Mouse (Mus musculus) bone marrow macrophage, adult 2 months (primary cell): ENCODE results near the gene Tarbp1.

ENCODE experiments used
- CTCF ChIP-seq: IDR thresholded peaks from 2 replicates; pipeline ENCODE4 v1.5.1; 2012; ENCODE audit warnings: low read depth, mild to moderate bottlenecking, low read length, moderate library complexity
- POLR2A ChIP-seq: IDR thresholded peaks from 2 replicates; pipeline ENCODE4 v1.6.1; 2012; ENCODE audit warnings: mild to moderate bottlenecking, low read depth, low read length, borderline replicate concordance

DNA sequence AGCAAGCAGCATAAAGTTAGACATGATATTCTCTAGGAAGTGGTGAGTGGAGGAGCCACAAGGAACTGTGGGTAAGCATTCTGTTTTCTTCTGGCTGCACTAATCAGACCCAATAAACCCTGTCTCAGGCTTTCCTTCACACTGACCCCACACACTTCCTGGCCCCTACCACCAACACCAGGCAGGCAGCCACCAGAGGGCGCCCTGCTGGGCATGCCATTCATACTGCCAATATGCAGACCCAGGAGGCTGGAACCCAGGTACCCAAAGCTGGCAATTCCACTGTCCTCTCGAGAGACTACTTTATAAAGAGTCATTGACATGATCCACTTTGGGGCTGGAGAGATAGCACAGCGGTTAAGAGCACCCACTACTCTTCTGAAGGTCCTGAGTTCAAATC is 14.6 kb downstream of the Tarbp1 start:
- no peak for TF ChIP-seq POLR2A
- peak; percentile 83 for TF ChIP-seq CTCF
